Mouse (Mus musculus): ENCODE results near the gene Gm11096. TPM values are rescaled to one million over a fixed set of nuclear protein-coding genes. Genes with fewer than 3 reads are reported as not detected.

The Gm11096 gene
- not detected for polyA plus RNA-seq (2015; fragmentation: Illumina TruSeq; extraction: RNeasy Lipid Tissue Mini Kit (QIAGEN cat#74804); ENCODE audit: insufficient read depth, low read depth, low replicate concordance)

DNA sequence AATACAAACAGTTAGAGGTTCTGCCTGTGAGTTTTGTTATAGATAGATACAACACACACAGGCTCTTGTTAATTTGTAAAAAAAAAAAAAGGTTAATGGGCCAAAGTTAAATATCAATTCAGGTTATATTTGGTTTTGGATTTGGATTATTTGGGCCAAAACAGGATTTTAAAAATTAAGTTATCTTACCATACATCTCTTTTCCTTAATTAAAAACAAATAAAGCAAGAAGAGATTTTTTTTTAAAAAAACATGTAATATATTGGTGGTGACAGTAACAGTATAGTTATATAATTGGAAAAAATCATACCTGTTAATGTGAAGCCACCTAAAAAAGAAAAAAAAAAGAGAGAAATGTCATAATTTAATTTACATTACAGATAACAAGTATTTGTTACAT is at the start of gene Gm11096:
Gene Gm11096 (plus strand): TSS at position 301 of the 400 bp plus-strand sequence.

